Mouse (Mus musculus) cerebellum, adult 2 months (tissue): ENCODE data around the gene Zfp935. TPM values are rescaled to one million over a fixed set of nuclear protein-coding genes. Genes with fewer than 3 reads are reported as not detected.
"Not testable (repeated sequence)": the region's sequence is repeated elsewhere in the genome, so short reads cannot be mapped to it uniquely, and the experiment has no call there.

ENCODE experiments used
- DNase-seq, 2 experiments: peaks; one replicate each; pipeline ENCODE4 v3.0.0; 2021
- H3K27ac ChIP-seq: fragments of 200-500 bp; 2 replicates; pipeline ENCODE4 v1.5.1; 2012; ENCODE audit warnings: low read length, control low read depth, inconsistent platforms; ENCODE audit not compliant: insufficient read depth
- H3K27me3 ChIP-seq: fragments of 200-500 bp; 2 replicates; pipeline ENCODE4 v1.6.1; 2012; ENCODE audit warnings: inconsistent platforms, mild to moderate bottlenecking, low read length, moderate library complexity; ENCODE audit not compliant: control insufficient read depth, insufficient read depth
- H3K4me1 ChIP-seq: fragments of 200-500 bp; 2 replicates; pipeline ENCODE4 v1.6.1; 2011; ENCODE audit warnings: low read length; ENCODE audit not compliant: control insufficient read depth, insufficient read depth
- H3K4me3 ChIP-seq: fragments of 200-500 bp; replicated peaks from 2 replicates; pipeline ENCODE3; 2011; ENCODE audit warnings: mild to moderate bottlenecking, low read depth, low read length, control low read depth; ENCODE audit not compliant: insufficient read depth
- POLR2A ChIP-seq: fragments of 200-500 bp; IDR thresholded peaks from 2 replicates; pipeline ENCODE4 v1.6.1; 2011; ENCODE audit warnings: low read length, control low read depth, borderline replicate concordance; ENCODE audit not compliant: insufficient read depth
- WGBS: fragments of 180-500 bp; shearing (Covaris S2); methylation state at CpG from one replicate; pipeline ENCODE4 v1.1.7; 2018; 5-methylcytosine and 5-hydroxymethylcytosine counted together
- polyA plus RNA-seq: library from polyadenylated mRNA; depleted of rRNA; stranded (reverse); fragments of >200 nt; gene quantifications from 2 replicates; pipeline ENCODE4 v1.2.3, GENCODE M21; 2012; rRNA removed

Zfp935 gene
- polyA plus RNA-seq = not detected in 2 replicates

GRCm38 (mm10) chr13:62558189-62559110, at the start of gene Zfp935:
Gene Zfp935 (minus strand): TSS chr13:62558511.
- WGBS = 6% methylated on average over 27 of the region's 27 CpGs
- H3K4me3 ChIP-seq = peak within 1 kb of the TSS; percentile 34
- H3K27me3 ChIP-seq, H3K4me1 ChIP-seq, H3K27ac ChIP-seq: not testable (repeated sequence)
- DNase-seq = peak; percentile 71 to 76

- H3K4me1 ChIP-seq, H3K27ac ChIP-seq, H3K27me3 ChIP-seq, H3K4me3 ChIP-seq, DNase-seq: not testable (repeated sequence)
- 85% methylated on average over 4 of the region's 6 CpGs for WGBS
These were observed 12.8 kb upstream of the Zfp935 start, which contains the start of gene Zfp934 for GRCm38 (mm10) chr13:62571099-62571498. Gene Zfp934 (minus strand): TSS chr13:62571199.

GRCm38 (mm10) chr13:62561696-62562095, 3.4 kb upstream of the Zfp935 start:
- not testable (repeated sequence) for H3K4me1 ChIP-seq, DNase-seq
- WGBS = 8% methylated on average over 1 of the region's 1 CpGs

GRCm38 (mm10) chr13:62530129-62530528, 28.2 kb downstream of the Zfp935 start:
- not testable (repeated sequence) for H3K27ac ChIP-seq, H3K27me3 ChIP-seq, H3K4me3 ChIP-seq, DNase-seq, H3K4me1 ChIP-seq

More at GRCm38 (mm10) chr13:62561696-62562095, 3.4 kb upstream of the Zfp935 start:
- not testable (repeated sequence) for H3K4me3 ChIP-seq, H3K27me3 ChIP-seq, H3K27ac ChIP-seq

- WGBS = 84% methylated on average over 1 of the region's 1 CpGs
- not testable (repeated sequence) for H3K27me3 ChIP-seq, DNase-seq, H3K27ac ChIP-seq, H3K4me3 ChIP-seq, H3K4me1 ChIP-seq
These were observed 47.5 kb downstream of the Zfp935 start for GRCm38 (mm10) chr13:62510641-62511420.

GRCm38 (mm10) chr13:62472661-62473060, 85.7 kb downstream of the Zfp935 start:
- DNase-seq, H3K4me1 ChIP-seq, H3K27ac ChIP-seq, H3K4me3 ChIP-seq, H3K27me3 ChIP-seq: not testable (repeated sequence)
- 92% methylated on average over 8 of the region's 8 CpGs for WGBS

- not testable (repeated sequence) for H3K27ac ChIP-seq, H3K27me3 ChIP-seq, H3K4me1 ChIP-seq, DNase-seq, H3K4me3 ChIP-seq
These were observed 88.4 kb downstream of the Zfp935 start for GRCm38 (mm10) chr13:62469947-62470346.

- not testable (repeated sequence) for H3K27me3 ChIP-seq, H3K4me1 ChIP-seq
- Histone ChIP-seq H3K27ac (peak within 1 kb of the TSS; percentile 75), H3K4me3 (peak within 1 kb of the TSS; percentile 72)
- under 1% methylated on average over 28 of the region's 28 CpGs for WGBS
- DNase-seq = peak; percentile 88 to 89
- peak; percentile 55; the same call in 1 of the 2 replicates for TF ChIP-seq POLR2A
These were observed 91.6 kb downstream of the Zfp935 start, which contains the start of gene Gm49359 for GRCm38 (mm10) chr13:62466424-62467334. Gene Gm49359 (minus strand): TSS chr13:62466832.

Other genes starting within 250 kb of the Zfp935 start
- 0.46 and 0.80 TPM in 2 replicates for gene Gm3604, start 175.3 kb downstream of the Zfp935 start, polyA plus RNA-seq
- 5.6 and 5.7 TPM in 2 replicates for gene Gm49359, start 91.7 kb downstream of the Zfp935 start, polyA plus RNA-seq
- 6.3 and 6.9 TPM in 2 replicates for gene Zfp934, start 12.7 kb upstream of the Zfp935 start, polyA plus RNA-seq
- gene 6720489N17Rik, start 65.7 kb upstream of the Zfp935 start, polyA plus RNA-seq = 1.7 and 1.8 TPM in 2 replicates
- 7.2 and 7.6 TPM in 2 replicates for gene Platr25, start 202.2 kb upstream of the Zfp935 start, polyA plus RNA-seq
- gene Gm5141, start 227.3 kb upstream of the Zfp935 start, polyA plus RNA-seq = 2.9 and 3.9 TPM in 2 replicates